Mouse (Mus musculus) heart, postnatal 4 days (tissue): Measurements from ENCODE around the gene Gnaz. TPM values are rescaled to one million over a fixed set of nuclear protein-coding genes. Genes with fewer than 3 reads are reported as not detected.
"Not testable (repeated sequence)": the region's sequence is repeated elsewhere in the genome, so short reads cannot be mapped to it uniquely, and the experiment has no call there.

Experiments
- DNase-seq: peaks from one replicate; pipeline ENCODE4 v3.0.0; 2021
- total RNA-seq, 2 experiments: library from RNA; stranded (reverse); gene quantifications; 2 replicates each; pipeline ENCODE4 v1.2.3; 2021

Gene Gnaz
- total RNA-seq, 2 experiments from 2014 or later = 0.83 to 1.4 TPM

DNA sequence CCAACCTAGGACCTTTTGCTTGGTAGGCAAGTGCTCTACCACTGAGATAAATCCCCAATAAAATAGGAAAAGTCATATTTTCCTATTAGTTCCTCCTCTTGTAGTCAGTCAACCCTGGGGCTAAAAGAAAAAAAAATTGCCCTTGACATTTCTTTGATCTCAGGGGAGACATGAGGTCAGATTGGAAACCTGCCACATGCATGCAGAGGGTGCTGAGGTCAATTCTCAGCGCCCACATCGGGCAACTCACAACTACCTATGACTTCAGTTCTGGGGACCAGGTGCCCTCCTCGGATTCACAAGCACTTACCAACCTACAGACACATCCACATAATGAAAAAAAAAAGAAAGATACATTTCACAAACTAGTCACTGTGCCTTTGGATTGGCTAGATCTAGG, 63.3 kb downstream of the Gnaz start:
- DNase-seq = no peak

DNA sequence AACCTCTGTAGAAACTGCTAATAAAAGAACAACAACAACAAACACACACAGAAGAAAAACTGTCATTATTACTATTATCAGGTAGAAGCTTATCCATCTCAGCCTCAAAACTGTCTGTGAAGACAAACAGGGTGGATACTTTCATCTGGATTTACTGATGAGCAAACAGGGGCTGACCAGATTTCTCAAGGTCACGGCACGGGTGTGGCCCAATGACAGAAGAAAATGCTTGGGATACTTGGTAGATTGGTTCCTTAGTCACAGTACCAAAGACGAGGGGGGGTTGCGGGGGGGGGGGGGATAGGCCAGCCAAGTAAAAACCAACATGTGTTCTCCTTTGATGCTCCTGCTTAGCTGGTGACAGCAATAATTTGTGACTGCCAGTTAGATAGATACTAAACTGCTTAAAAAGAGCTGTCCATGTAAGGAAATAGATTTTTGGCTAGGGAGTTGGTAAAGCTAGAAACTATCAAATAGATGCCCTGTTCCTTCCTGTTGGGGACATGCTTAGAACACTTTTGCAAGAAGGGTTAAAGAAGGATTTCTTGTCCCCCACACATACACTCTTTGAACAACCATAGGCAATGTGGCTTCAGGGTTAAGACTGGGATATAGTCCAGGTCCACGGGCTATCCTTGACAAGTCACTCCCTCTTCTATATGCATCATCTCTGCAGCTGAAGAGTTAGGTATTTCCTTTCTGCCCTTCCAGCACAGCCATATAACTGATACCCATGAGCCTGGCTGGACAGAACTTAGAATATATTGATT, 64.6 kb downstream of the Gnaz start:
- no peak for DNase-seq

GRCm38 (mm10) chr10:75032395-75032794, 65.4 kb downstream of the Gnaz start, which contains the start of gene Rsph14:
Rsph14 (minus strand) TSS chr10:75032586.
- DNase-seq = peak; percentile 81

DNA sequence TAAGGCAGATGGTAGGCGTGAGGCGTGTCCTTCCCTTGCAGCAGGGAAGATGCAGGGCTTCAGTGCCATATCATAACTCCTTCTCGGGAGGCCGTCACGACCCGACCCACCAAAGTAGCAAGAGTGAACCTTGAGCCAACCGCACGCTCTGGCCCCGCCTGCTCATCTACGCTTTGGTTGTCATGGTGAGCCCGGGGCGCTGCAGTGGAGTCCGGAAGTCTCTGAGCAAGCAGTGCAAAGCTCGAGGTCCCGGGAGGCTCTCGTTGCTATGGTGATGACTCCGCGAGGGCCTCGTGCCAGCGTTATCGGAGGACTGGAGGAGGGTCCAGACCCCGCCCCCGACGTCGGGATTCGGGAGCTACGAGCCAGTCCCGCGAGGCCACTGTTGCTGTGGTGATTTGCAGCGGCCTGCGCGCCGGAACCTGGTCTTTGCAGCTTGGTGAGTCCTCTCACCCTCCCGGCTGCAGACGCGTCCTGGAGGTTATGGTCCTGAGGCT, 70.0 kb downstream of the Gnaz start, which contains the start of gene Rab36:
Rab36 (plus strand) TSS at position 176 of the 497 bp plus-strand sequence.
- DNase-seq = peak; percentile 98

- not testable (repeated sequence) for DNase-seq
Observed at GRCm38 (mm10) chr10:75042060-75042459, 75.1 kb downstream of the Gnaz start.

GRCm38 (mm10) chr10:75044459-75044858, 77.5 kb downstream of the Gnaz start:
- DNase-seq = no peak

GRCm38 (mm10) chr10:75045831-75046230, 78.9 kb downstream of the Gnaz start:
- no peak for DNase-seq

GRCm38 (mm10) chr10:75048711-75049110, 81.7 kb downstream of the Gnaz start:
- DNase-seq = no peak

DNA sequence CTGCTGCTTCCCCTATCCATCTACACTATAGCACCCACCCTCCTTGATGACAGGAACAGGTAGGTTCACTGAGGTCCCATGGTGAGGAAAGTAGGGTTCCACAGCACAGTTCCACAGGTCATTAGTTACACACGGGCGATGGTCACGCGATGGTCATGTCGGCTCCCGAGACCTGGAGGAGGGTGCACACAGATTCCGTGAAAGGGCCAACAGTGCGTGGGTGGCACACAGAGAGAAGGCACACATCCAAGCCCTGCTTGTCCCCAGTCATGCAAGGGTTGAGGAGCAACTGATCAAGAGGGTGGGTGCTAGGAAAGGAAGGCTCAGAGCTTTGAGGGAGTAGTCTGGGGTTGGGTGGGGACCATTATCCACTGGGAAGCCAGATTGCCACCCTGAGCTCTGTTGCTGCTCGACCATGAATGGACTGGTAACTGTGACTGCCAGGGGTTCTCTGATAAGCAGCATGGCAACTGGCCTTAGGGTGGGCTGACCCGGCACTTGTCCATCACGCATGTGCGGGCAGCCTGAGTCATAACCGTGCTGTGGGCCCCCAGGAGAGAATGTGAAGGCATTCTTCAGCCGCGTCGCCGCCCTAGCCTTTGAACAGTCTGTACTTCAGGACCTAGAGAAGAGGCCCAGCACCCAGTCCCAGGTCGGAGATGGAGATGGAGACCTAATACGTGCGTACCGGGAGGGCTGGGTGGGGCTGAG, 84.5 kb downstream of the Gnaz start:
- no peak for DNase-seq

DNA sequence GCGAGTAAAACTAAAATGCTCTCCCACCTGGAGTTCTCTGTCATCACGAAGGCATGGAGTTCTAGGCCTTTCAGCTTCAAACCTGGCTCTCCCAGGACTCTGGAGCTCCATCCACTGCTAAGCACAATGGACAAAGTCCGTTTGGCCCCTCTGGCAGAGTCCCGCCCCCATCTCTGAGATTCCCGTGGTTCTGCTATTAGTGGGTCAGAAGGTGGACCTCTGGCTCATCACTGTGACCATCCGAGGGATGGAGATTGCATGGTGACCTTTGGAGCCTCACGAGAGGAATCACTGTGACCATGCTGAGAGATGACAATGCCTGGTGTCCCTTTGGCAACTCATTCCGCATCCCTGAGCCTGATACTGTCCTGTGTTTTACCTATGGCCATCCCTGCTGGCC, 85.9 kb downstream of the Gnaz start:
- DNase-seq = no peak

GRCm38 (mm10) chr10:75053655-75054054, 86.7 kb downstream of the Gnaz start:
- no peak for DNase-seq

DNA sequence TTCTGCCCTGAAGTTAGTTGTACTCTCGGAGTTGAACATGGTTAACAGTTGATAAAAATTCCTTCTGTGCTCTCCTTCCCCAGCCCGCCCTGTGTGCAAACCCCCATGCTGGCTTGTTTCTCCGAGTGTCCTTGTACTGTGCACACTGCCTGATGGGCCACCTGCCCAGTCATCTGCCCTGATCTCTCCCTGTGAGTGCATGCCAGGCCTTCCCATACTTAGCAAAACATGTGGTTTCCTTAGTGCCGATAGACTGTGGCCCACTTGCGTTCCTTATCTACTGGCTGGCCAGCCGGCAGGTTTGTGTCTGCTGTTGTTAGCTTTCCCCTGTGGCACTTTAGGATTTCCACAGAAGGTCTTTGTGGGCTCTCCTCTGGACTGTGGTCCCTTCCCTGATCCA, 87.1 kb downstream of the Gnaz start:
- peak; percentile 54 for DNase-seq

DNA sequence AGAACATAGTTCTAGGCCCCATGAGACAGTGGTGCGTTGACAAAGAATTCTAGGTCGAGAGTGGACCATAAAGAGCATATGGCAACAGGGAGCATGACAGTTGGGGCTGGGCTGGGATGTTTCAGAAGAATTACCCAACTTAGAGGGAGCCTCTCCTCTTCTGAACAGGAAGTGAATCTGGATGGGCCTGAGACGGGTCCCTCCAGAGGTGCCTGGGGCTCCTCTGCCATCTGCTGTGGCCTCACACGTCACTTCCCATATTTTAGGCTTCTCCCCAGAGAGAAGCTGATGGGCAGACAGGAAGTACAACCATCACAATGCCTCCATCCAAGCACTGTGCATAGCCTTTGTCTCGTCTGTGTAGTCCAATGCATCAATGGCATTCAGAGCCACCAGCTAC, 88.7 kb downstream of the Gnaz start:
- DNase-seq = no peak

DNA sequence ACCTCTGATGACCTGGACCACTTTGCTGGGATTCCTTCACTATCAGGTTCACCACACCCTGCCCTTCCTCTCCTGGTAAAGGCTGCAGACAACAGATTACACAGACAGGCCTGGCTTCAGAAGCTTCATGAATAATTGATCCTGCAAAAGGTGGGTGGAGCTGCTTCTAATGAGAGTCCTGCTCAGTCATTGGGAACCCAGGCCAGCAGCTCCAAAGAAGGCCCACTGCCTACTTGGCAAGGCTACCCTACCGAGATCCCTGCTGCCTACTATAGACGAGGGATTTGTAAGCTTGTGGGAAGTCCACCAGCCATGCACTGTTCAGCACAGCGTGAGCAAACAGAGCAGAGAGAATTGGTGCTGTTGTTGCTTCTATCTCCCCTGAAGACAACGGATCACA, 89.3 kb downstream of the Gnaz start:
- no peak for DNase-seq

DNA sequence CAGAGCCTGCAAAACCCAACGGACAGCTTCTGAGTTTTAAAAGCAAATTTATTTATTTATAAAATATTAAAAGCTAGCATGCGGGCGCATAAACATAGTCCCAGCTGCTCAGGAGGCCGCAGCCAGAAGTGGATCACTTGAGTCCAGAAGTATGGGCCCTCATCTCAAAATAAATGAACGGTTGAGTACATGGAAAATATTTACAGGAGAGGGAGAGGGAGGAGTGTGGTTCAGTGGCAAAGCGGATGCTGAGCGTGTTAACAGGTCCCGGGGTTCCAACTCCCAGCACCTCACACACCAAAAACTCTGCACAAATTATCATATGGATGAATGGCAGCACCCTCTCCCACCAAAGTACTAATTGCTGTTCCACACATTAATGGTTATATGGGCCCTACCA, 91.4 kb downstream of the Gnaz start:
- DNase-seq = no peak

DNA sequence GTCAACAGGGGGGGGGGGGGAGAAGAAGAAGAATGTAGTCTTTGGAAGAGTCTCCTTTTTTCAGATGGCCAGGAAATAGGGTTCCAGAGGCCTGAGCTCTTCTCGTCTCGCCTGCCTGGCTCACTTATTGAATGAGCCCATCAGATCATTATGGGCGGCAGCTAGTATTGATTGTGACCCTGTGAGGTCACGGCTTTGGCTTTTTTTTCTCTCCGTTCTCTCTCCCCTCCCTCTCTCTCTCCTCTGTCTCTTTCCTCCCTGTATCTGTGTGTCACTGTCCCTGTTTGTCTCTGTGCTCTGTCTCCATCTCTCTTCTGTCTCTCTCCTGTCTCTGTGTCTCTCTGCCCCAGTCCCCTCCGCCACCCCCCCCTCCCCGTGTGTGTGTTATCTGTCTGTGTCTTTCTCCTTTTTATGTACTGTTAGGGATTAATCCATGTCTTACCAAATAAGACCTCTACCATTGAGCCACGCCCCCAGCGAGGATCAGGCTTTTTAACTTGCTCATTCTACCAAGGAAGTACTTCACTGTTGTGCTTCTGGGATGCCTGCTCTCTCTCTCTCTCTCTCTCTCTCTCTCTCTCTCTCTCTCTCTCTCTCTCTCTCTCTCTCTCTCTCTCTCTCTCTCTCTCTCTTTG, 91.9 kb downstream of the Gnaz start:
- no peak for DNase-seq

DNA sequence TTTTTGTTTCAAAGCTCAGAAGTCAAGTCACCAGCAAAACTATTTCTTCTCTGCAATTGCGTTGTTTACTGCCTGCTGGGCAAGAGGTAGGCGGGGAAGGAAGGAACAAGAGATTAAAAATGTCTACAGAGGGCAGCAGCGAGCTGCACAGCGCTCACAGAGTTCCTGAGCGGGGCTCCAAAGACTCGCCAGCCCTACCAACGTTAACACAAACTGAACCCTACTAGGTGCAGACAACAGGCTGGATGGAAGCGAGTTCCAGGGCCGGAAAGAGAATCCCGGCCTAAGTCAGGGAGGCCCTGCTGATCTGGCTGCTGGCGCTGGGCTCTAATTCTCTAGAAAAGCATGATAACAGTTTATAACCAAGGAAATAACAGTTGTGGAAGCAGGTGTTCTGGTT, 92.4 kb downstream of the Gnaz start:
- peak; percentile 78 for DNase-seq

GRCm38 (mm10) chr10:75060217-75060842, 93.4 kb downstream of the Gnaz start, which contains the start of gene Bcr:
Bcr (plus strand) TSS chr10:75060592.
- peak; percentile 79 for DNase-seq

DNA sequence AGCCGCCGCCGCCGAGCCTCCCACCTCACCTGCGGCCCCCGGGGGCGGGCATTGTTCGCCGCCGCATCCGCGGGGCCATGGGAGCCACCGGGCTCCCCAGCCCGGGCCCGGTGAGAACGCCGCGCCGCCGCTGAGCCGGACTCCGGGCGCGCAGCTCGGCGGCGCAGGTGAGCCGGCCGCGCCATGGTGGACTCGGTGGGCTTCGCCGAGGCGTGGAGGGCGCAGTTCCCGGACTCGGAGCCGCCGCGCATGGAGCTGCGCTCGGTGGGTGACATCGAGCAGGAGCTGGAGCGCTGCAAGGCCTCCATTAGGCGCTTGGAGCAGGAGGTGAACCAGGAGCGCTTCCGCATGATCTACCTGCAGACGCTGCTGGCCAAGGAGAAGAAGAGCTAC, 93.9 kb downstream of the Gnaz start:
- no peak for DNase-seq

- peak; percentile 40 for DNase-seq
Observed at GRCm38 (mm10) chr10:75061341-75062188, 94.6 kb downstream of the Gnaz start.

- DNase-seq = peak; percentile 43
Observed at GRCm38 (mm10) chr10:75062189-75062561, 95.2 kb downstream of the Gnaz start.

GRCm38 (mm10) chr10:75062621-75063020, 95.6 kb downstream of the Gnaz start:
- DNase-seq = no peak
